Mouse (Mus musculus) heart, postnatal 36 days (tissue): ENCODE results near the gene Mrpl34. TPM values are rescaled to one million over a fixed set of nuclear protein-coding genes. Genes with fewer than 3 reads are reported as not detected.

Experiments used
- DNase-seq, 2 experiments: peaks; one replicate each; pipeline ENCODE4 v3.0.0; 2021 to 2022
- intact Hi-C: fragments of 180-260 bp; cut with DNase I; formaldehyde crosslinking; loops from one replicate; pipeline ENCODE4 v1.15.1; 2025
- total RNA-seq, 2 experiments: library from RNA; stranded (reverse); gene quantifications; 2 replicates each; pipeline ENCODE4 v1.2.3; 2021

Mrpl34 gene
- total RNA-seq, 2 experiments from 2014 or later: 117 to 129 TPM

DNA sequence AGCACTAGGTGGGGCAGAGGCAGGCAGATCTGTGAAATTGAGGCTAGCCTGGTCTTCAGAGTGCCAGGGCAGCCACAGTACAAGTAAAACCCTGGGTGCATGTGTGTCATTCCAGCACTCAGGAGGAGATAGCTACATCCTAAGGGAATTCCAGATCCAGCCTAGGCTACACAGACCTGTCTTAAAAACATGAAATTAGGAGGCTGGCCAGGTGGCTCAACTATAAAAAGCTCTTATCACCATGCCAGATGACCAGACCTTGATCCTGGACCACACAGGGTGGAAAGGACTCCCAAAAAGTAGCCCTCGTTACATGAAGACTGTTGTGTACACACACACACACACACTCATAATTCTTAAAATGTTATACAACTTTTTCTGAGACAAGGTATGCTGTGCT lies 3.2 kb downstream of the Mrpl34 start:
- intact Hi-C loops: no loop called here
- DNase-seq: no peak

DNA sequence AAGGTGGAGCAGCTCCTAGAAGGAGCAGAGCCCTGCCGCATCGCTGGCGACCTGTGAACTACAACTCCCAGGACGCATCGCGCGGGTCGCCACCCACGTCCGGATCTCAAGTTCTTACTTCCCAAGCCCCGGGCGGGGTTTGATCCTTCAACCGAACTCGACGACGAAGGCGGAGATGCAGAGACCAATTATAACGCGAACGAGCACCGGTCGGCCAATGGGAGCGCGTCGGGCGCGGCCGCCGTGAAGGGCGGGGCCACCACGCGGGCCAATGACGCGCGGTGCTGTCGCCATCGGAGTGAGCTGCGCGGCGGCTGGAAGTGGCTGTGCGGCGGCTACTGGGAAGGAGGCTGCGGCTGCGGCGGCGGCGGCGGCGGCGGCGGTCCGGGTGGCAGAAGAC lies 4.2 kb downstream of the Mrpl34 start, which contains the start of gene Dda1:
Dda1 (plus strand) TSS at position 284 of the 400 bp plus-strand sequence.
- intact Hi-C loops: no loop called here
- DNase-seq: peak; percentile 90 to 92

DNA sequence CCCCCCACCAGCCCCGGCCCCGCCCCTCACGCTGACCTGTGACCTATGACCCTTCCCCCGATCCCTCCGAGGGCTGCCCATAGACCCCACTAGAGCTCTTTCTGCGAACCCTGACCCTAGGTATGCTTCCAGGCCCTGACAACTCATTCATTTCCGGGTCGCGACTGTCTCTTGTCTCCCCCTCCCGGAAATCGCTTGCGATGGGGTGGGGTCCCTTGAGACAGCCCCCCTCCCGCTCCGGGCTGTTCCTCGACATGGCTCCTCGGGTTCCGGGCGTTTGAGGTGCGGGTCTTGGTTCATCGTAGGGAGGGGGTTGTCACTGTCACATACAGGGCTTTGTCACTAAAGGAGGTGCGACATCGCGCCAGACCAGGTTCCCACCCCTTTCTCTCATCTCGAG lies 4.7 kb downstream of the Mrpl34 start:
- DNase-seq: peak; percentile 41 to 53
- intact Hi-C loops: no loop called here

DNA sequence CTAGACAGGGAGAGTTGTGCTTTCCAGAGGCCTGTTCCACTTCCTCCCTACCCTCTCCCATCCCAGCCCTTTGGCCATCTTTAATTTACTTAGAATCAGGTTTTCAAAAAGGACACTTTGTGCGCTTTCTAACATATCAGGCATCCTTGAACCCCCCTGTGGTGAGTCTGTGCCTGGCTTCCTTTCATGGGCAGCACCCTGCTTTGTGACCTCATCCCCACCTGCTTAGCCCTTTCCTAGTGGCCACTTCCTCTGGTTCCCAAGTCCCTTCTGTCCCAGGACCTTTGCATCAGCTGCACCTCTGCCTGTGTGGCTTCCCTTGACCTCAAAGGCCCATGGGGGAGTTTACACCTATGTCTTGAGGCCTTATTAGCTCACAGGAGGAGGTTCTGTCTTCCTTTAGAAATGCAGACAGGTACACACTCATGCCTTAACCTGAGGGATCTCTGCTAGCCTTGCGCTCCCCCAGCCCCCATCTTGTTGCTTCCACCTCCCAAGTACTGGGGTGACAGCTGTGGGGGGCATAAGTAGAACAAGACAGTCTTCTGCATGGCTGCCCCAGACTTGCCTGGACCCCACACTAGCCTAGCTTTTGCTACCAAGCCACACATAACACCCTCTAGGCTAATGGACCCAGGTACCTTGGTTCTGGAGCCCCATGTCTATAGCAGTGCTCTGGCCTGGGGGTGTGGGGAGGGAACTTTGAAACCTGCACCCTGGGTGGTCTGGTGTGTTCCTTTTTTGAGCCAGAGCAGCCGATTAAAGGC lies 5.6 kb downstream of the Mrpl34 start:
- intact Hi-C loops: no loop called here
- DNase-seq: no peak

DNA sequence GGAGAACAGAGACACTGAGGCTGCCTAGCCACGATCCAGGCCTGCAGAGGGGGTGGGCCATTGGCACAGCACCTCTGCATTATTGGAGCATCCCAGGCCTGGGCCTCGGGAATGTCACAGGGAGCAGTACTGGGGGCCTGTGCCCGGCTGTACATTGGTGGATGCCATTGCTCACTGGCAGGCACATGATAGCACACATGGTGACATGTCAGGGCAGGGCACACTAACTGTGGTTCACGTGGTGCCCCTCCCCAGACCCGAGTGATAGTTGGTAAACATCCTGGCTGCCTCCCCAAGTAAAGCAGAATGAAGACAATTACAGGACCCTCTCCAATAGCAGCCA lies 6.1 kb downstream of the Mrpl34 start:
- intact Hi-C loops: no loop called here
- DNase-seq: no peak

DNA sequence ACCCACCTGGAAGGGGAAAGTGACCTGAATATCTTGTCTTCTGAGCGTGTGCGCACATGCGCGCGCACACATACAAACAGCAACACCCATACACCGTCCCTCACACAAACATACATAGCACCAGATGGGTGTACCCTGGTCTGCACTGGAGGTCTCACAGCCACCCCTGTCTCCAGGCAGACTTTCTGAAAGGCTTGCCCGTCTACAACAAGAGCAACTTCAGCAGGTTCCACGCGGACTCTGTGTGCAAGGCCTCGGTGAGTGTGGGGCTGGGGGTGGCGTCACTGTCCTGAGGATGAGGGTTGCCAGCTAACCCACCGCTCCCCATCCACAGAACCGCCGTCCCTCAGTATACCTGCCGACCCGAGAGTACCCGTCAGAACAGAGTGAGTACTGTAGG lies 7.1 kb downstream of the Mrpl34 start:
- intact Hi-C loops: no loop called here
- DNase-seq: no peak

DNA sequence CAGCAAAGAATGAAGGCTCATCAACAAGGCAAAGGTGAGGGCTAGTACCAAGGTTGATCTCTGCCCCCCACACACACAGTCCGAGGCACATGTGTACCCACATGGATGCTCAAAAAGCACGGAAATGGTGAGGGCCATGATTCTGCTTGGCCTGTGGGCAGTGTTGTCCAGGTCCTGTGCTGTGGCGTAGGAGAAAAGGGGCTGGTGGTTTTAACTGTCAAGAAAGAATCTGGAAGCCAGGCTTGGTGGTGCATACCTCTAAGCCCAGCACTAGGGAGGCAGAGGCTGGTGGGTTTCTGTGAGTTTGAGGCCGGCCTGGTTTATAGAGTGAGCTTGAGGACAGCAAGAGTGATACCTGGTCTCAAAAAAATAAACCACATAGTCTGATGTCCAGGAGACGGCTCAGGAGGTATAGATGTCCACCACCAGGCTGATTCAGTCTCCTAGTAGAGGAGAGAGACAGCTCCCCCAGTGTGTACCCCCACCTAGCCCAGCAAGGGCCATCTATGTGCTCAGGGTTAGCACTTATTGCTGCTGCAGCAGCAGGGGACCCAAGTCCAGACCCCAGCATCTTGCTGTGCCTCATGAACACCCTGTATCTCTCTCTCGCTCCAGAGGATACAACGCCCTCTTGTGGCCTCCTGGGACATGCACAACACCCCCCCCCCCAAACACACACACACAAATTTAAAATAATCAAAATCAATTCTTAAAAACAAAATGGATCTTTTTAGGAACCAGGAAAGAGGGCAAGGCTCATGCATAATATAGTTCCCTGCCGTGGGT lies 8.0 kb downstream of the Mrpl34 start:
- intact Hi-C loops: no loop called here
- no peak for DNase-seq

DNA sequence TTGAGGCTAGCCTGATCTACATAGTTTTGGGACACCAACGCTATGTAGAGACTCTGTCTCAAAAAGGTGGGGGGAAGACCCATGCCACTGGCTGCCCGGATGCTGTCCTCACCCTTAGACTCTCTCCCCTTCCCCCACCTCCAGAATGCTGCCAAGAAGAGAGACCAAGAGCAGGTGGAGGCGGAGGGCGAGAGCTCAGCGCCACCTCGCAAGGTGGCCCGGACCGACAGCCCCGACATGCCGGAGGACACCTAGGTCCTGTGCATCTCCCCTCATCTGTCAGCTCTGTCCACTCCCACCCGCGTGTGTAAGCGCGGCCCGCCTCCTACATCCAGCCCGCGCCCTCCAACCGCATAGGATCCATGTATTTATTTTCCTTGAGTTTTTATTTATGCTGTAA lies 9.6 kb downstream of the Mrpl34 start:
- DNase-seq: no peak
- intact Hi-C loops: no loop called here

DNA sequence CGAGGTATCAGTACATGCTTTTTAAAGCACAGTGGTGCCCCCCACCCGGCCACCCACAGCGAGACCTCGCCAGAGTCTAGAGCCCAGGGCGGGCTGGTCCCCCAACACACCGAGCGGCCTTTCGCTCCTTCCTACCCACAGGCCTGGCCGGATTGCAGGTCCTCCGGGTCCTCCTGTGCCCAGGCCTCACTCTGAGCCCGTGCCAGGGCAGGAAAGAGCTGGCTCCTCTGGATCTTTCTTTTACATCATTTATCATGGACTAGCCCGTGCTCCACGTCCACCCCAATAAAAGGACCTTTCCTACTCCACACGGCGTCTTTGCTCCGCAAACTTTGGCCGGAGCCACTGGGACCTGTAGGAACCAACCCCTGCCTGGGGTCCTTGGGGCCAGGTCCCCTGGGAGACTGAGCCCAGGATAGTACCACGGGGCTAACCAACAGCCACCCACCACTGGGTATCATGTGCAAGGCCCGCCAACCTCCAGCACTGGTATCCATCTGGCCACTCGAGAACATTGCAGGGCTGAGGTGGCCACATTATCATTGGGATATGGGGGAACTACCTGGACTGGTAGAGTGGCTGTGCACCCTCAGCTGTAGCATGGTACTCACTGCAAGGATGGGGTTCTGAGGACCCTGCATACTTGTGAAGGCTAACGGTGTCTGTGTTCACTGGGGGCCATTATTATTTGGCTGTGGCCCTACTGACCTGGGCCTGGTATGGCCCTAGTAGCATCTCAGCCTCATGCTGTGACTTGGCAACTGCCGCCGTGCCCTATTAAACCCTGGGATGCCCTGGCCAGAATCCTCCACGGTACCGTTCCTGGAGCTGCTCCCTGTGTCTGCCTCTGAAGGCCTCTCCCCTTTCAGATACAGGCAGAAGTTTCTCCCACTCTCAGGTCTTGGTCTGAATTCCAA lies 10.3 kb downstream of the Mrpl34 start:
- intact Hi-C loops: no loop called here
- no peak for DNase-seq

DNA sequence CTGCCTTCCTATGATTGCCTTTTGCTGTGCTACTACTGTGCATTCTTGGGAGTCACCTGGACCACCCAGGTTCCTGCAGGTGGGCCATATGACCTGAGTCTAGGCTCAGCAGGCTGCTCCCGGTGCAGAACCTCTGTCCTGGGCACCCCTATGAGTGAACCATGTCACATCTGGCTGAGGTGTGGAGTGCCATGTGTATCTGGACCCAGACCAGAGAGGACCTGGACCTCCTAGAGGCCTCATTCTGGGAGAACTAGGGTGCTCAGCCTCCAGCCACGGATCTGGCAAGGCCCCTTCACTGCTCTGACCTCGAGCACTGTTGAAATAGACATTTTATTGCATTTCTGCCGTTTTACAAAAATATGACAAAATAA lies 10.9 kb downstream of the Mrpl34 start:
- no peak for DNase-seq
- intact Hi-C loops: no loop called here

DNA sequence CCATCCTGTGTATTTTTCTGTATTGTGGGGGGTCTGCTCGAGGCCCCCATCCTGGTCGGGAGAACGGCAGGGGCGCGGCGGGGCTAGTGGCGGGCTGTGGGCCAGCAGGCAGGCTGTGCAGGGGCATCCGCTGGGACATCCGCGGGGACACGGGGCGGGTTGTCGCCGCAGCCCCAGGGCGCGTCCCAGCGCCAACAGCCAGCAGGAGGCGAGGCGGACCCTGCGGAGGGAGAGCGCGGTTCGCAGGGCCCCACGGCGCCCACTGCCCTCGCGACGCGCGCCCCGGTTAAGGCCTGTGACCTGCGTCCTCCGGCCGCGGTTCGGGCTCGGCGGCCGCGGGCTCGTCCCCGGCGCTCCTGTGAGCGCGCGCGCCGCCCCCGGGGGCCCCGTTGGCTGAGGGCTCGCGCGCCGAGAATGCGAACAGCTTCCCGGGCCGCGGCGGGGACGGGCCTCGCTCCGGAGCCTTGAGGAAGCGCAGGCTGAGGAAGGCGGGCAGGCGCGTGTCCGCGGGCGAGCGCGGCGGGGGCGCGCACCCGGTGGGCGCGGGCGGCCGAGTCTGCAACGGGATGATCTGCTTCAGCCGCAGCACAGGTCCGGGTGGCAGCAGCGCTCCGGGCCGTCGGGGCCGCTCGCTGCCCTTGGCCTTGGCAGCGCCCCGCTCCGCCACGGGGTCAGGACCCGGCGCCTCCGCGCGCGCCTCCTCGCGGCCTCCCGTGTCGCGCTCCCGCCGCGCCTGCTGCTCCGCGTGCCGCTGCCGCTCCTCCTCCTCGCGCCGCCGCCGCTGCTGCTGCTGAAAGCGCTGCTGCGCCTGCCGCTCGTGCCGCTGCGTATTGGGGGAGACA lies 11.6 kb downstream of the Mrpl34 start:
- intact Hi-C loops: no loop called here
- peak; percentile 82 to 88 for DNase-seq

DNA sequence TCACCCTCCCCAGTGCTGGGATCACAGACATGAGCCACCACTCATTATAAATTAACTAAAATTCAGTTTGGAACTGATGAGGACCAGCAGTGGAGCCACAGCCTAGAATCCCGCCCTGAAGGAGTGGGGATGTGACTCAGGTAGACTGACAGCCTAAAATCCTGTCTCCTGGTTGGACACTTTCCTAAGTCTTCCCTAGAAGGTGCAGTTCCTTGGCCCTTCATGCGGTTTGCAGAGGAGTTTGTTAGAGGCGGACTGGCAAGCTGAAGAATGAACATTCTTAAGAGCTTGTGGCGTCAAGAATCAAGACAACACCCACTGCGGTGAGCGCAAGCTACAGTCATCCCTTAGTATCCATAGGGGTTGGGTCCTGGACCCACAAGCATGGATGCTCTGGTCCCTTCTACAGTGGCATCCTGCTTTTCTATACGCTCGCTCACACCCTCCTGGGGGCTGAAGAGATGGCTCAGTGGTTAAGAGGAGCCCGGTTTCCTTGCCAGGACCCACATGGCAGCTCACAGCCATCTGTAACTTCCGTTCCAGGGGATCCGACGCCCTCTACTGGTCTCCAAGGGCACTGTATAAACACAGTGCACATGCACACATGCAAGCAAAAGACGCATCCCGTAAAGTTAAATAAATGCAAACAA lies 12.6 kb downstream of the Mrpl34 start:
- intact Hi-C loops: no loop called here
- no peak for DNase-seq

DNA sequence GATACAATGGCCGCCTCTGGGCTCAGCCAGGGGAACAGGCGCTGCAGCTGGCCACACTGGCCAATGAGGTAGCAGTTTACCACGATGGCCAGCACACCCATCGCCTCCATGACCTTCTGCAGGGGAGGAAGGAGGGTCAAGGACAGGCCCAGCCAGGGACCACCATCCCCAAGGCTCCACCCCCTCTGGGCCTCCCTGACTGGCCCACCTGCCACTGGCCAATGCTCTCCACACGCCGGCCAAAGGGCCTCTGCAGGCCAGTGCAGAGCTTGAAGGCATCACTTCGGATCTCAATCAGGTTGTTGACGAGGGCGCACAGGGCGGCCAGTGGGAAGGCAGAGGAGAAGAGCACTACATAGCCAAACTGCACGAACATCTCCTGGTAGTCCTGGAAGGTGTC lies 14.2 kb downstream of the Mrpl34 start:
- no peak for DNase-seq
- intact Hi-C loops: no loop called here

DNA sequence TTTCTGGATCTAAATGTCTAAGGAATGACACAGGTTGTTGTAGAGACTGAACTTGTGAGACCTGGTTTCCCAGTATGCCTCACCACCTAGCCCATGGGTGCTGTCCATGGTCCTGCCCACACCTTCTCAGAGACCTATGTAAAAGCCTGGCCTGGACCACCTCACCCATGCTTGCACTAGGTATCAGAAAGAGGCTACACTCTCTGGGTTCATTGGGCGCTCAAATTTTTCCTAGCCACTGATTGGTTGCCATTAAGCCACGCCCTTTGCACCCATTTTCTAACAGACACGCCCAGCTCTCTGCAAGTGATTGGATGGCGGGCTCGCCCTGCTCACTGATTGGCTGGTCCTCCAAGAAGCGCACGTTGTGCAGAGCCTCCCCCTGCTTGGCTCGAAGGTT lies 19.2 kb downstream of the Mrpl34 start:
- intact Hi-C loops: no loop called here

DNA sequence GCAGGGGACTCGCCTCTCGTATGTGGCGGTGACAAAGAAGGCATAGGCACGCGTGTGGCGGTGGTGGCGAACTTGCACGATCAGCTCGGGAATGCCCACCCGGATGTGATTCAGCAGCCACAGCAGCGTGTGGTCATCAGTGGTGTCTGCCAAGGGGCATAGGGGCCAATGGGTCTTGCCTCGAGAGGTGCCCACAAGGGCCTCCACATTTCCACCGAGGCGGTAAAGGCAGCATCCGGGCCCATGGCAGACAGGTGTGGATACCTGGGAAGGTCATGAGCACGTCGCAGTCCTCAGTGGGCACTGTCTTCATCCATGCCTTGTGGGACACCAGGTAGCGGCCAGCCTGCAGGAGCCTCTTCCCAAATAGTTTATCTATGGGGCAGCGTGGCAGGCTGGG lies 20.0 kb downstream of the Mrpl34 start:
- DNase-seq: no peak
- intact Hi-C loops: loop anchor here (5.0 kb wide), 1 partner anchor 117 kb away; the partner anchor contains the start of gene Use1

More for the DNA sequence above, 19.2 kb downstream of the Mrpl34 start:
- DNase-seq: peak in 1 of 2 experiments; percentile 43

DNA sequence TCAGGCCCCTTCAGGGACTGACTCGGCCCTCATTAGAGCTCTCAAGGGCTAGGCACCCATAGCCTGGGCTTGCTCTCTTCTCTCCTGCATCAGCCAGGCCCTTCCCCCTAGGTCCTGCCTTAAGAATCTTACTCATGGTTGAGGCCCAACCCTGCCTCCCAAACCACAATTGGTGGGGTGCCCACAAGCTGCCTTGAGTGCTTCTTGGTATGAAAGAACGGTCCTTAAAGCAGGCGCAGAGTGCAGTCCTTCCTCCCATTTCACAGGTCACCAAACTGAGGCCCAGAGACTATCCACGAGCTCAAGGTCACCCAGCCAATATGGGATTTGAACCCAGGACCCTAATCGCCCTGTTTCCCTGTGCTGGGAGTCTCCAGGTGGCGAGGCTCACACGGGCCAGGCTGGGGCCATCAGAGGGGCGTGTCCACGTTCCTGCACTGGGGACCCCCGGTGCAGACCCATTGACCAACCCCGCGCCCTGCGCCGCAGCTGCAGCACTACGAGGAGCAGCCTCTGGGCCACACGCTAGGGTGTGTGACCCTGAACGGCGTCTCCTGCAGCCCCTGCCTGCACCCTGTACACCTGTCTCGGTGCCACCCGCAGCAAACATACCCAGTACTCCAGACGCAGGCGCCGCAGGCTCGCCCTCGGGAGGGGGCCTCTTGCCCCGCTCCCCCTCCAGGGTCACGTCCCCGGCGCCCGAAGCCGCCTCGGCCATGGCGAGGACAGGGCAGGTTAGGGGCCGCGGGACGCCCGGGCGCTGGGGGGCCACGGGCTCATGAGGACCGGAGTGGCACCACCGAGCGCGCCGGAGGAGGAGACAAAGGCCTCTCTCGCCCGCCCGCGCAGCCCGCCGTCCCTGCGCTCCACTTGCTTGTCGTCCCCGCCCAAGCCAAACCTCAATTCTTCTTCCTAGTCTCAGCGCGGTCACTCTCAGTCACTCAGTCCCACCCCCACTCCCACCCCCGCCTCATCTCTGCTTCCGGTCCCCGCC lies 20.7 kb downstream of the Mrpl34 start, which contains the start of gene Ano8:
Ano8 (minus strand) TSS at position 822 of the 994 bp plus-strand sequence.
- peak; percentile 81 to 82 for DNase-seq

DNA sequence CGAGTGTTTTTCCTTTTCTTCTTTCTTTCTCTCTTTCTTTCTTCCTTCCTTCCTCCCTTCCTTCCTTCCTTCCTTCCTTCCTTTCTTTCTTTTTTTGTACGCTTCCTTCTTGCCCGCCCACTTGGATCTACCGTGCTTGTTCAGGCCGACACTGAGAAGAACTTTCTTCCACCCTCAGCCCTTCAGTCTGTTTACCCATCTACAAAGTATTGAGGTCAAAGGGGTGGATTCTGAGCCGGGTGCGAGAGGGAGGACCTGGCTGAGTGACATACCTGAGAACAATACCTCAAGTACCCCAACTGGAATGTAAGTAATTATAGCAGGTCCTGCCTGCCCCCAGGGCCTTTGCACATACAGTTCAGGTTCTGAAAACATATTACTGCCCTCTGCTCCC lies 21.4 kb downstream of the Mrpl34 start:
- intact Hi-C loops: loop anchor here (5.0 kb wide), 1 partner anchor 119 kb away; the partner anchor contains the start of gene Use1
- no peak for DNase-seq

More for the DNA sequence above, 20.7 kb downstream of the Mrpl34 start, which contains the start of gene Ano8:
- intact Hi-C loops: loop anchor here (5.0 kb wide), 1 partner anchor 118 kb away; the partner anchor contains the start of gene Use1
